Mouse (Mus musculus): ENCODE data around the gene Yap1. TPM values are rescaled to one million over a fixed set of nuclear protein-coding genes. Genes with fewer than 3 reads are reported as not detected.
"Not testable (repeated sequence)": the region's sequence is repeated elsewhere in the genome, so short reads cannot be mapped to it uniquely, and the experiment has no call there.

The Yap1 gene
- total RNA-seq, 2 experiments from 2014 or later, result 108 to 111 TPM

DNA sequence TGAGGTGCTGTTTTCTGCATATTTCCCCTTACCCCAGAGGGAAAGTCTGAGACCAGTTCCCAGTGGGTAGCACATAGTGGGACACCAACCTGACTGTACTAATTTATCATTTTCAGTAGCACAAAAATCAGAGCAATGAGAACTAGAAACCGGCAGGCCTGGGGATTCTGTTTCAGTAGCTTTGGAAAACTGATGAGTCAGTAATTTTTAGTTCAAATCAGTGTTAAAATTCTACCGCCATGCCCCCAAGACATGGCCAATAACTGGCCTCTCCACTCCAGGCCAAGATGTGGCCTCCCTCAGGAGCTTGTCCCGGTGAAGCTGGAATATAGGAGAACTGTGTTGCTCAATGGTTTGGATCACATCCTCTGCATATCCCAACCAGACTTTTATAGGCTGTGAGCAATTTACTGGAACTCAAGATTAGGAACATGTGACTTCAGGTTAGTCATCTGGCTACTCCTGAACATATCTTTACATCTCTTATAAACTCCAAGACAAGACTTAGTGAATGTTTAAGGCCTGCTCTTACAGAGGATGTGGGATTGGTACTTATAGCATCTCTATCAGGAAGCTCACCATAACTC is 76.1 kb downstream of the Yap1 start:
- DNase-seq (ENCODE audit: low spot score in 2 of 2), result no peak

DNA sequence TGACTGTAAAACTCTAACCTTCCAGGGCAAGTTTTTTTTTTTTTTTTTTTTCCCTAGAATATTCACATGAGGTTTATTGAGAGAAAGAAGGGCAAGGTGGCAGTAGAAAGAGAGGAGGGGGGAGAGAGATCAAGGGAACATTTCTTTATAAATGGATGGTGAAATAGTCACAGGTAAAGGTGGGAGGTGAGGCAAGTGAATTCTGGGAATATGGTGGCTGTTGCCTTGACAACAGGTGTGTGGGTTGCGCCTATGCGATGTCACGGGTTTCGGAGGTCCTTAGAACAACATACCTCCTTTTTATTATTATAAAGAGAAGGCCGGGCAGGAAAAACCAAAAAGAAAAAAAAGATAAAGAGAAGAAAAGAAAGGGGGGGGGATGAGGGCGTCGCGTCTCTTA is 89.5 kb downstream of the Yap1 start:
- DNase-seq (ENCODE audit: low spot score in 2 of 2), result no peak

DNA sequence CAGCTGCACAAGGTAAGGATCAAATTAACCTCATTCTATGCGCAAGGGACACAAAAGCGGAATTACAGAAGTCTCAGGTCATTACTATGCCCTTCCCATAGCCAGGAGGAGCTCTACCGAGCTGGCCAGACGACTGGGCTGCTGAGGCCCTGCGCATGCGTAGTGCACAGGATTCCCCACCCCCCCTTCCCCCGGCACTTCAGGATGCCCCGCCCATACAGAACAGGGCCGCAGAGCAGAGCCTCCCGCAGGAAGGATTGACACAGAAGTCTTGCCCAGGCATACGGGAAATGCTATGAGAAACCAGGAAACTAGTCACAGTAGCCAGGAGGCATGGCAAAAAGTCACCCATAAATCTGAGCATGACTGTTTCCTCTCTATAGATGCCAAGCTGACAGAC is 89.9 kb downstream of the Yap1 start:
- peak in 1 of 2 experiments; percentile 43 for DNase-seq (ENCODE audit: low spot score in 2 of 2)

DNA sequence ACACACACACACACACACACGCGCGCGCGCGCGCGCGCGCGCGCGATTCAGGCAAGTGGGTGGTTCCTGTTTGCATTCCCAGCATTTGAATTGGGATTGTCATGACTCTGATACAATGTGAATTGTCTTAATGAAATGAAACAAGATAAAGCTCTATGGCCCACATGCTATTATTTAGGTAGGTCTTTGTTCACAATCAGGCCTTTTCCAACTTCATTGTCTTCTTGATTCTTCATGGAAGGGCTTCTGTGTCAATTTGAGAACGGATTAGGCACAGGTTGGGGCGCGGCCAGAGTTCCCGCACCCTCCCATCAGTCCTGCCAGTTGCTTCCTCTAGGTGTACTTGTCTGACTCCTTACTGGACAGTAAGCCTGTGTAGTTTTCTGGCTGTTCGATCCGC is 90.4 kb downstream of the Yap1 start:
- DNase-seq (ENCODE audit: low spot score in 2 of 2), result no peak

DNA sequence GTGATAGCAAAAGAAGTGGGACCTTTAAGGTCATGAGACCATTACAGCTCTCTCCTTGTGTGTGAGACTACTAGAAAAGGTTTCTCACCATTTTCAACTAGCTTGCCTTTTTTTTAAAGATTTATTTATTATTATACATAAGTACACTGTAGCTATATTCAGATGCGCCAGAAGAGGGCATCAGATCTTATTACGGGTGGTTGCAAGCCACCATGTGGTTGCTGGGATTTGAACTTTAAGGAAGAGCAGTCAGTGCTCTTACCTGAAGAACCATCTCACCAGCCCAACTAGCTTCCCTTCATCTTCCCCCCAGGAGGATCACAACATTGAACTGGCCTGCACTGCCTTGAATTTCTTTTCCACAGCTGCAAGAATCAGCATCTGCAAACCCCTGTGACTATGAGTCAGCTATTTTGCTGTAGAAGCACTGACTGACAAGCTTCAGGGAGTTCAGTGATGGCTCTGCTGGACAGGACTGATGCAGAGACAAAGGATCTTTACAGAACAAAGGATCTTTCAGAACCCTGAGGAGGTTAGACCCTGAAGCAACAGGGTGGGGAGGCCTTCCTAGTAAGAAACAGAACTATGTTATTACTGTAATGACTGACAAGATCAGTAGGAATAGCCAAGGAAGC is 96.9 kb downstream of the Yap1 start:
- no peak for DNase-seq (ENCODE audit: low spot score in 2 of 2)

DNA sequence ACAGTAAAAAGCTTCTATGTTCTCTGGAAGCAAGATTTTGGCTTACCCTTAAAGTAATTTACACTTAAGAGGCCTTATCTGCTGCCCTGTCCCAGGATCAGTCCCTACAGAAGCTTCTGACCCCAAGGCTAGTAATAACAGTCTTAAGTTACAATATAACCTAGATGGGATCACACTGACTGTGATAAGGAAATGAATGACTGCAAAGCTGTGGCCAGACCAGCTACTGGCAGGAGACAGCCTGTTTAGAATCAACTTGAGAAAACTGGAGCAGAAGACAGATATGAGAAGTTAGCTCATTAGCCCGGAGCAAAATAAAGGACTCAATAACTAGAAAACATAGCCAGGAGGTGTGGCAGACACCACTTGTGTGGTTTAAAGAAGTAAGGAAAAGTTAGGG is 97.8 kb downstream of the Yap1 start:
- DNase-seq (ENCODE audit: low spot score in 2 of 2), result no peak

DNA sequence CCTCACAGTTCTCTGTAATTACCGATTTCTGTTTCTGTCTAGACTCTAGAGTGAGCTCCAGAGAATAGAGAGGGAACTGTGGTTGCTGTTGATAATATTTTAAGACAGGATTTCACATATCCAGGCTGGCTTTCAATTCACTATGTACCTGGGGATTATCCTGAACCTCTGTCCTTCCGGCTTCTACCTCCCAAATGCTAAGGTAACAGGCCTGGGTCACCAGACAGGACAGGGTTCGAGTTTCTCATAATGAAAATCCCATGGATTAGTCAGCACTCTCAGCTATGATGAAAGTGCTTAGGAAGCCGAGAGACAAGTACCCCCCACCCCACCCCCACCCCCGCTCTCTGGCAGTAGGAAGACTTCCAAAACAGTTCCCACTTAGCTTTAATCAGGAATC is 100.6 kb downstream of the Yap1 start:
- no peak for DNase-seq (ENCODE audit: low spot score in 2 of 2)

DNA sequence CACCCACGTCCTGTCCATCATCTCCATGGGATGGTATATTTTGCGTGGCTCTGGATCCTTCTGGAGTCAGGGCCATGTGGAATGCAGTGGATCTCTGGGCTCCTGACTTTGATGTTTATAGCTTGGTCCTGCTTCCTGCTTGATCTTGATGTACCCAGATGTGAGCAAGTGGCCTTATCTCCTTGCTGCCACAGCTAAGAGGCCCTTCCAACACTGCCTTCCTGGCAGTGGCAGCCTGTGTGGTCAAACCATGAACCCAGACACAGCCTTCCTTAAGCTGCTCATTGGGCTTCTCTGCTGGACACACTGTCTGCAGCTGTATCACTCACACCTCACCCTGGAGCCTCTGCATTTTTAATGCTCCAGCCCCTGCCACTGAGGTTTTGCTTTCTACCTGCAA is 101.1 kb downstream of the Yap1 start:
- no peak for DNase-seq (ENCODE audit: low spot score in 2 of 2)

DNA sequence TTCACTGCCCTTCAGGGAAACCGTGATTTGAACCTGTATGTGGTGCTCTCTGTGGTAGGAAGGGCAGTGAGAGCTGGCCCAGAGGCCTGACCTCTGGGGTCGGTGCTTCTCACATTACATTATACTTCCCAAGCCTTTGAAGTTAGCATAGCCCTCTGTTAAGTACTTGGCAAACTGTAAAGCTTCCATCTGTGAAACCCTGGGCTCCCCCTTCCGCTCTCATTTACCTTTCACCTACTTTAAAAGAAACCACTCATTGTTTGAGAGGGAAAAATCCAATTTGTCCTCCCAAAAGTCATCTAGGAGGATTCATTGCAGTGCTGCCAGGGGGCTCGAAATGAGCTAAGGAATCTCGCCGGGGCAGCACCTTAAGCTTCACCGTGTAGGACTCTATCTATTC is 102.1 kb downstream of the Yap1 start:
- no peak for DNase-seq (ENCODE audit: low spot score in 2 of 2)

DNA sequence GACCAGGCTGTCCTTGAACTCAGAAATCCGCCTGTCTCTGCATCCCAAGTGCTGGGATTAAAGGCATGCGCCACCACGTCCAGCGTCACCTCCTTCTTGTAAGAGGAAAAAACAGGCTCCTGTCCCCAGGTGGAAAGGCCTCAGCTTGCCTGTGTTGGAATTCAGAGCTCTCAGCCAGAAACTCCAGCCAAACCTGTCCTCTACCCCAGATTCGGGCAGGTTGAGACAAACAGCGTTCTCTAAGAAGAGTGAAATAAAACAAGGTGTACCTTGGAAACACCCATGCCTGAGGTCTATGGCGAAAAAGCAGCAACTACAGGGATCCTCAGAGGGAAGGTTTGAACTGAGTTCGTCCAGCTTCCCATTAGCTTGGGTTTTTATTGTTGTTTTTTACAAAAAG is 103.4 kb downstream of the Yap1 start:
- DNase-seq (ENCODE audit: low spot score in 2 of 2), result no peak

DNA sequence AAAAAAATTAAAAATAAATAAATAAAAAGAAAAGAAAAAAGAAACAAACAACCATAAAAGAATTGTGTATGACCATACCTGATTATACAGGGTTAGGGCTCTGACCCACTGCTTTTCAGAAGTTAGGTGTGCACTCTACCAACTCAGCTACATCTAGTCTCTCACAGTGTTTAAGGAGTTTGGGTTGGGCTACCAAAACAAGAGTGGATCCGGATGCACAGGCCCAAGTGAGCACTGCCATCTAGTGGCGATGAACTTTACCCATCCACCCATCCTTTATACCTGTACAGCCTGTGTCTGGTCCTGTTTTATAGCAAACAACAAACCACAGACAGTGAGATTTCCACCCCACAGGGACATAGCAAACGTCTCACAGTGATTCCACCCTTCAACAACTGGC is 106.9 kb downstream of the Yap1 start:
- DNase-seq (ENCODE audit: low spot score in 2 of 2), result peak; percentile 29 to 61

DNA sequence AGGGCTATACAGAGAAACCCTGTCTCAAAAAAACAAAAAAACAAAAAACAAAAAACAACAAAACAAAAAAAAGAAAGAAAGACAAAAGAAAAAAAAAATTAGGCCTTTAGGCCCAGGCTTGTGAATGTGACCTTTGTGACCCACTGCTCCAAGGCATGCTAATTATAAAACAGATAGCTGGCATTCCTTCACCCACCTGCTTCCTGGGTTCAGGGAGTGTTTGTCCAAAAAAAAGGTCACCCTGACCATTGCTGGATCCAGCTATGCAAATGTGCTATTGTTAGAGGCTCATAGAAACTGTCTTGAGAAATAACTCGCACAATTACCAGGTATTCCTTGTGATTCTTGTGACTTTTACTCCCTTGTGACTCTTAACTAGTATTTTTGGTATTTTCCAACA is 112.6 kb downstream of the Yap1 start:
- not testable (repeated sequence) for DNase-seq (ENCODE audit: low spot score in 2 of 2)

DNA sequence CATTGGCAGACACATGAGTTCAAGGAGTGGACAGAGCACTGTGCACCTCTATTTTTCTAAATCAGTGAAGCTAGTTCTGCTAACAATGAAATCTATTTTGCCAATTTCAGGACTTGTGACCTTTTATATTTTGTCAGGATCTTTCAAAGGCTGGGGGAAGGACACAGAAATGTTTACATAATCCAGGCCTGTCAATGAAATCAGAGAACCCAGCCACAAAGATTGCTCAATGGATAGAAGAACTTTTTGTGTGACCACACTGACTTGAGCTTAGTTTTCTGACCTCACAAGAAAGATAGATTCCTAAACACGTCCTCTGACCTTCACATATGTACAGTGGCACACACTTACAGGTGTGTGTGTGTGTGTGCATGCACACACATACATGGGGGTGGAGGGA is 113.2 kb downstream of the Yap1 start:
- no peak for DNase-seq (ENCODE audit: low spot score in 2 of 2)

DNA sequence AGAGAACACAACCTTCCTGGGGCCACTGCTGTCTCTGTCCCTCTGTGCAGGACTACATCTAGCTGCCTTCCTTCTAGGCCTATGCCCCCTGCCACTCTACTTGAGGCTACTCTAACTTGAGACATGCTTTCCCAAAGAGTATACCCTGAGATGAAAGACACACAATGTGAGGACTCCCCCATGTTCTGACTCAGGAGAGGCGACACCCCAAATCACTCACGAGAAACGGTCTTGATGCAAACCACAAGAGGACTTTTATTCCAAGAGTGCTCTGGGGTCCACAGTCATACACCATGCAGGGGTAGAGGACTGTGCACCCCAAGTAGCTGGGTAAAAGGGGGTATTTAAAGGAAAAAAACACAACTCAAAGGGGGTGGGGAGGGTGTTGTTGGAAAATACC is 120.0 kb downstream of the Yap1 start:
- no peak for DNase-seq (ENCODE audit: low spot score in 2 of 2)

DNA sequence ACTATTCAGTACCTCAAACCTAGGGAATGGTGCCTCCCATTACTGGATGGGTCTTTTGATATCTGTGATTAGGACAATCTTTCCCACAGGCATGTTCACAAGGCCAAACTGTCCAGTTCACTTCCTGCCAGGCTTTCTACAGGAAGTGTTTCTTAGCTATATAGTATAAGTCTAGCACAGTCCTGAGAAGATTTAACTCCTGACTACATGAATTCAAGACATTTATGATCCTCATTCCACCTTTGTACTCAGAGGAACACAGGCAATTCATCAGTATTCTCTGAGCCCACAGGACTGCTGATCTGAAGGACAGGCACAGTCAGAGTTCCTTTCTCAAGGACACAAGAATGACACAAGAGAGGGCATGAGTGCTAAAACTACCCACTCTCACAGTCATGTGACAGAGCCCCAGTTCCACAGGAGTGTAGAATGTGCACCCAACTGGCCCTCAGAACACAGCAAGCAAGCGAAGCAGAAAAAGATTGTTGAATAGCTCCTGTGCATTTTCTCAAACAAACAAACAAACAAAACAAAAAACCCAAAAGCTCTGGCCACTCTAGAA is 122.0 kb downstream of the Yap1 start:
- DNase-seq (ENCODE audit: low spot score in 2 of 2), result no peak

Other genes with a start within 250 kb of the Yap1 start
- gene Tmem123, start 240.6 kb downstream of the Yap1 start, total RNA-seq (2021), result 10 to 100 TPM; 50.8 to 54.9 TPM
- gene Birc2, start 167.5 kb downstream of the Yap1 start, total RNA-seq (2021), result 10 to 100 TPM; 22.0 to 28.1 TPM
- gene Birc3, start 131.4 kb downstream of the Yap1 start, total RNA-seq (2021), result 10 to 100 TPM; 12.6 to 14.1 TPM
- 1 to 10 TPM; 3.1 to 4.5 TPM for gene Cfap300, start 38.2 kb upstream of the Yap1 start, total RNA-seq (2021)
- 1 to 10 TPM; 1.8 to 1.9 TPM for gene Cep126, start 129.7 kb upstream of the Yap1 start, total RNA-seq (2021)